Mouse (Mus musculus) olfactory bulb, adult 2 months (tissue): ENCODE data around the gene Aplp2. TPM values are rescaled to one million over a fixed set of nuclear protein-coding genes. Genes with fewer than 3 reads are reported as not detected.
A peak's percentile ranks its signal among the peaks of the same experiment; 100 is the strongest.
"Not testable (repeated sequence)": the region's sequence is repeated elsewhere in the genome, so short reads cannot be mapped to it uniquely, and the experiment has no call there.

Source experiments
- H3K27ac ChIP-seq: fragments of 200-500 bp; 2 replicates; pipeline ENCODE4 v1.5.1; 2012; ENCODE audit warnings: low read depth, low read length; ENCODE audit not compliant: insufficient read depth
- H3K4me1 ChIP-seq: fragments of 200-500 bp; 2 replicates; pipeline ENCODE4 v1.6.1; 2012; ENCODE audit warnings: low read length; ENCODE audit not compliant: control insufficient read depth, insufficient read depth
- H3K4me3 ChIP-seq: fragments of 200-500 bp; 2 replicates; pipeline ENCODE4 v1.5.1; 2012; ENCODE audit warnings: mild to moderate bottlenecking, low read depth, low read length, moderate library complexity; ENCODE audit not compliant: insufficient read depth
- CTCF ChIP-seq: fragments of 200-500 bp; IDR thresholded peaks from 2 replicates; pipeline ENCODE4 v1.5.1; 2012; ENCODE audit warnings: low read depth, mild to moderate bottlenecking, low read length, moderate library complexity; ENCODE audit not compliant: insufficient read depth
- POLR2A ChIP-seq: fragments of 200-500 bp; IDR thresholded peaks from 2 replicates; pipeline ENCODE4 v1.6.1; 2012; ENCODE audit warnings: mild to moderate bottlenecking, low read depth, low read length, moderate library complexity; ENCODE audit not compliant: insufficient read depth
- WGBS: fragments of 180-500 bp; shearing (Covaris S2); methylation state at CpG from one replicate; pipeline ENCODE4 v1.1.7; 2018; 5-methylcytosine and 5-hydroxymethylcytosine counted together
- polyA plus RNA-seq: library from polyadenylated mRNA; stranded (reverse); fragments of >200 nt; gene quantifications from 2 replicates; pipeline ENCODE4 v1.2.4, GENCODE M21; 2012; ENCODE audit warnings: low replicate concordance; ENCODE audit not compliant: missing spikeins, insufficient read depth, insufficient read length

Gene Aplp2
- polyA plus RNA-seq, 1 experiment = 531 TPM

DNA sequence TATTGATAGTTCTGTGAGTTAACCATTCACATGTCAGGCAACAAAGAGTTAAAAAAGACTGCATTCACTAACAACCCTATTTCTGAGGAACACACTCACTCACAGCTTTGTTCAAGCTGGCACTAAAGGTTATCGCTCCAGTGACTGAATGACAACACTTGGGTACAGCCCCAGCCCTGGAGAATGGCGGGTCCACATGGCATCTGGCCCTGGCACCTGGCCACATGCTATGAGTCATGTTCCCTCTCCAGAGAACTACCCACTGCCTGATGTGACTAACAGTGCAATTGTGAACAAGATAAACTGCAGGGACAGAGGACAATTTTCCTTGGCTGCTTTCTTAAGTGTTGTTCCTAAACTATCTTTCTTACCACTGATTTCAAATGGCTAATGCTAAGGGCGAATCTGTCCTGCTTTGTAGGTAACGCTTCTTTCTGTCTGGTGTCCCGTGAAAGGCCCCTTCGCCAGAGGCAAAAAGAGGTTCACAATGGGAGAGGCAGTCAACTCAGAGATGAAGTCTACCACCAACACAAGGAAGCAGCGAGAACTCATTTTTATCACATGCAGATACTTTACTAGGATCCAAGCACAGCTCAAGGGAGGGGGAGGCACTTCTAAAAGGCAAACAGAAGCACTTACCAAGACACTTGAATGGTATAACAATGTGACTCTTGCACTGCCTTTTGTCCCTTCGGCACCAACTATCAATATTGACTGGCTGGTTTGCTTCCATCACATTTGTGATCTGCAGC lies 35.1 kb downstream of the Aplp2 start:
- no peak for TF ChIP-seq POLR2A
- no peak for TF ChIP-seq CTCF
- H3K27ac ChIP-seq = peak overlapping the region; percentile 79
- peaks cover 17% of the 10 kb centered on the region for H3K4me1 ChIP-seq
- no peak overlapping the region for H3K4me3 ChIP-seq
- WGBS = 14% methylated on average over 8 of the region's 8 CpGs

DNA sequence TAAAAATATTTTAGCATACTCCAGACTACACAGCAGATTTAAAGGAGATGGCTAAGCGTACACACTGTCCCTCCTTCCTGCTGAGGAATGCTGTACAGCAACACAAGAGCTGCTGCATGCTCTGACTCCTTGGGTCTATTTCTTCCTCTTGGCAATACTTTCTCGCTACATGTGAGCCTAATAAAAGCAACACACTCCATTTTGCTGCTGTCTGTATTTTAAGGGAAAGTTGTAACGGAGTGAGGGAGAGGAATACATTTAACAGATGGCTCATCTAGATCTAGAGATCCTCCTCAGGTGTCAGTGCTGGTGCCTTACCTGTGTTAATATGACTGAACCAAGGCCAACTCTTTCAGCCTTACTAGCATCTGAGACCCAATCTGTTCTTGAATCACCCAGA lies 35.6 kb downstream of the Aplp2 start:
- WGBS = 18% methylated on average over 3 of the region's 3 CpGs
- Histone ChIP-seq H3K4me3 (no peak overlapping the region), H3K27ac (peak overlapping the region; percentile 79), H3K4me1 (peaks cover 17% of the 10 kb centered on the region)
- TF ChIP-seq POLR2A = no peak

DNA sequence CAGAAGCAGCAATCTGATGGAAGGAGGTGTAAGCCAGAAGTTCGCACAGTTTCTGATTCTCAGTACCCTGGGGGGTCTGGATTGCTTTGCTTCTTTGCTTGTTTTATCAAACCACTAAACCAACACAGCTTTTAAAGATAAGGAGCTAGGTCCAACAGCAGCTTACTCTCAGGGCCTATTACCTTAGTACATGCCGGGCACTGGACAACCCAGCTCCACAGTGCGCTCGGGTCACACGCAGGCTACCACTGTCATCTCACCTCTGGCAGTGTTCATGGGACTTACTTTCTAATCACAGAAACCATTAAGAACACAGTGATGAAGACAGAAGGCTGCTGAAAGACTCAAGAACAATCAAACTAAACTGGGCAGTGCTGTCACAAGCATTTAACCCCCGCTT lies 36.3 kb downstream of the Aplp2 start:
- no peak overlapping the region for H3K4me3 ChIP-seq
- TF ChIP-seq CTCF = no peak
- no peak for TF ChIP-seq POLR2A
- WGBS = 80% methylated on average over 6 of the region's 6 CpGs
- 0 out of 2 replicates have a peak overlapping the region, but pooled peaks have one; percentile 22 for H3K27ac ChIP-seq
- peaks cover 17% of the 10 kb centered on the region for H3K4me1 ChIP-seq

DNA sequence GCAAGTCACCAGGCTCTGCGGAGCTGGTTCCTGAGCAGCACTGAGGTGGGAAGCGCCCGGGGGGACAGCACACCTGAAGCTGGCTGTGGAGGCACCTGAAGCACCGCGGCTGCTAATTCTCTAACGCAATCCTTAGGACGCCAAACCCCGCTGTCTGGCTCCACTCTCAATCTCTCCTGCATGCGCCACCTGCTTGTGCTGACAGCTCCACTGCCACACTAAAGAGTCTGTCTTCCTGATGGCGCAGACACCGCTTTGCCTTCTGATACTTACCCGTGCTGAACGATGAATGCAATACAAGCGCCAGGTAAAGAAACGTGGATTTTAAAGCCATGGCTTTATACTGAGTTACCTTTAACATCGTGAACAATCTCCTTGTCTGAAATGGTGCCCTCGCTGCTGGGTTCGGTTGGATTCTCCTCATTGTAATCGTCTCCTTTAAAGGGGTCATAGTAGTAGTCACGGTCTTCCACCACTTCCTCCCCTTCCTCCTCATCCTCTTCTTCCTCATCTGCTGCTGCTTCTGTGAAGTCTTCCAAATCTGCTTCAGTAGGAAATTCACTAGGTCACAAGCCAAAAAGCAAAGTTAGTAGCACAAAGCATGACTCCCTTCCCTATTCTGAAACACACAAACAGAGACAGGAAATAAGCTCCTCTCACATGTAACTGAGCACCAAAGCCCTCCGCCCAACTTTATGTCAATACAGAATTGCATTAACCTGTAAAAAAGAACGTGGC lies 43.1 kb downstream of the Aplp2 start:
- Histone ChIP-seq H3K4me1 (no peaks in the 10 kb centered on the region), H3K27ac (no peak overlapping the region), H3K4me3 (no peak overlapping the region)
- WGBS = 94% methylated on average over 22 of the region's 22 CpGs
- no peak for TF ChIP-seq POLR2A
- TF ChIP-seq CTCF = no peak

DNA sequence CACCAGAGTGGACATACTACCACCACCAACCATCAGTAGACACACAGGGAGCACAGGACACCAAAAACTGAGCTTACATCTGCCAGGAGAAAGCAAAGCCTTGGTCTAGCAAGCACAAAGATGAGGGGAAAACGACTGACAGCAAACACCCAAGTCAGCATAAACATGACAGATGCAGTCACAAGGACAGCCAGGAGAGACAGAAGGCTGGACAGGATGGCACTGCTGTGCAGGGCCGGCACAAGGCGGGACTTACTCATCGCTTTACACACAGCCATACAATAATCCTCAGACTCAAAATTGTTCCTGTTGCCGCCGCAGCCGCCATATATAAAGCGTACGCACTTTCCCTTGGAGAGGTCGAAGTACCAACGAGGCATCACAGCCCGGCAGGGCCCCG lies 44.3 kb downstream of the Aplp2 start:
- no peak overlapping the region for H3K27ac ChIP-seq
- TF ChIP-seq POLR2A (no peak), CTCF (no peak)
- WGBS = 90% methylated on average over 13 of the region's 13 CpGs

DNA sequence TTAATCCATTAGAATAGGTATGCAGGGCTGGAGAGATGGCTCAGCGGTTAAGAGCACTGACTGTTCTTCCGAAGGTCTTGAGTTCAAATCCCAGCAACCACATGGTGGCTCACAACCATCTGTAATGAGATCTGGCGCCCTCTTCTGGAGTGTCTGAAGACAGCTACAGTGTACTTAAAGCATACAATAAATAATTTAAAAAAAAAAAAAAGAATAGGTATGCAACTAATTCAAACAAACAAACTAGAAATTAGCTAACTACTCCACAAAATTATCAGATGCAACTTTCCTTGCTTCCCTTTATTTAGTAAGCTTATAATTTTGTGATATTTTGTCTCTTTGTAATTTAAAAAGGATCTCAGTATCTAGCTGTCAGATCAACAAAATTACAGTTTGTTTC lies 46.1 kb downstream of the Aplp2 start:
- not testable (repeated sequence) for H3K4me1 ChIP-seq, H3K4me3 ChIP-seq, H3K27ac ChIP-seq
- 93% methylated on average over 3 of the region's 3 CpGs for WGBS

More for the DNA sequence above, 44.3 kb downstream of the Aplp2 start:
- H3K4me3 ChIP-seq = no peak overlapping the region
- no peaks in the 10 kb centered on the region for H3K4me1 ChIP-seq

DNA sequence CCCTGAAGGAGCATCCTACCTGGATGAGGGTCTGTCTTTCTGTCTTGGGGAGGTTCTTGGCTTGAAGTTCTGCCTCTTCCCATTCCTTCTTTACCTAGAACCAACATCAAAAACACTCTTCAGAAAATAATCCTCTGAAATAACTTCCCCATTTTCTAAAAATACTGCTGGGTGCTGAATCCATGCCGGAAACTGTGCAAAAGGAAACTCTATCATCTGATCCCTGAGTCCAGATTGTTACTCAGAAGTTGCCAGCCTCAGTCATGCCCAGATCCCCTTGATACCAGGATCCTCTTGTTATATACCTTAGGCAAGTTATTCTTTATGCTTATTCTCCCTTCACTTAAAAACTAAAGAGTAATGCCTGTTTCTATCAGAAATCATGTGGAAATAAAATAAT lies 48.3 kb downstream of the Aplp2 start:
- WGBS = 62% methylated on average over 1 of the region's 1 CpGs
- Histone ChIP-seq H3K27ac (no peak overlapping the region), H3K4me3 (no peak overlapping the region), H3K4me1 (no peaks in the 10 kb centered on the region)
- no peak for TF ChIP-seq POLR2A
- TF ChIP-seq CTCF = no peak

DNA sequence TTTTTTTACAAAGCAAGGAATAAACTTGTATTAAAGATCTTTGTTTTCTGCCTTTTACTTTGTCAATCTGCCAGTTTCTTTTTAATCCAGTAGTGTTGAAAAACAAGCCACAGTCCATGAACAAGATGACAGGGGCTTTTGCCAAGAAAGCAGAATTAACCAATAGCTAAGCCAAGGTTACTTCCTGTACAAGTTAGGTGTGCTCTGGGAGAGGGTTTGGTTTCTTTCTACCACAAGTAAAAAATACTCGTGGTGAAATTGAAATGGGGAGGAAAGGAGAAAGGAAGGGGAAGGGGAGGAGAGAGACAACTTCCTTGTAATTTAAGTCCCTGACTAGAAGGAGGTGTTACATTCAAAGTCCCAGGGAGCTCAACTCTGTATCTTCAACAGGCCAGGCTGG lies 48.7 kb downstream of the Aplp2 start:
- no peak for TF ChIP-seq CTCF
- TF ChIP-seq POLR2A = no peak
- WGBS = 38% methylated on average over 1 of the region's 1 CpGs
- Histone ChIP-seq H3K27ac (no peak overlapping the region), H3K4me3 (no peak overlapping the region), H3K4me1 (no peaks in the 10 kb centered on the region)

DNA sequence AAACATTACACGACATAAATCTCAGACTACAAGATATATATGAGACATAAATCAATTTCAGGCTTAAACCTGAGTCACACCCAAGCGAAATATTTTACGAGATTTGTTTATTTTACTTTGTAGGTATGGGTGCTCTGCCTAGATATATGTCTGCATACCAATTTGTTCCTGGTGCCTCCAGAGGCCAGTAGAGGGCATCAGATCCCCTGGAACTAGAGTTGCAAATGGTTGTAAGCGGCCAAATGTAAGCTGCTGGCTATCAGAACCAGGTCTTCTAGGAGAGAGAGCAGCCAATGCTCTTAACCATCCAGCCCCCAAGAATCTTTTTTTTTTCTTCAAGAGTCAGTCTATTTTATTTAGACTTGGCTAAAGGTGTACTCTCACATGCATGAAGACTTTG lies 51.7 kb downstream of the Aplp2 start:
- no peaks in the 10 kb centered on the region for H3K4me1 ChIP-seq
- WGBS = 89% methylated on average over 4 of the region's 4 CpGs
- TF ChIP-seq CTCF = no peak
- no peak for TF ChIP-seq POLR2A

DNA sequence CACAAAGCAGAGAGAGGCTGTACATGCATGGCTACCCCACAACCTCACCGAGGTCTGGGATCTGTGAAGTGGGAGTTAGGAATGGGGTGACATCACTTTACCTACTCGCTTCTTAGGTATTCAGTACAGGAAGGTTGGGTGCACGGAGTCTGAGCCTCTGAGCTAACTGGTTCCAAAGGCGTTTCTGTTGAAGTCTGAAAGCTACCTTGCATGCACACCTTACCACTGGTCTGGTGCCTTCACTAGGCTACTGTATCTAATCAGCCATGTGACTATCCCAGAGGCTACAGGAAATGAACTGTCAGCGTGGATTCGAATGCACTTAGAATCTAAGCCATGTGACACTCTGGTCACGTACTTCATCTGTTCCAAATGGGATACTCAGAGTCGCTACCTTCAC lies 55.0 kb downstream of the Aplp2 start:
- Histone ChIP-seq H3K4me1 (no peaks in the 10 kb centered on the region), H3K4me3 (no peak overlapping the region), H3K27ac (no peak overlapping the region)
- 81% methylated on average over 8 of the region's 8 CpGs for WGBS
- TF ChIP-seq POLR2A = no peak
- no peak for TF ChIP-seq CTCF

More for the DNA sequence above, 51.7 kb downstream of the Aplp2 start:
- H3K4me3 ChIP-seq = no peak overlapping the region
- no peak overlapping the region for H3K27ac ChIP-seq
